Mouse (Mus musculus) heart, embryonic 14.5 days (tissue): ENCODE data around the gene Prkag1. TPM values are rescaled to one million over a fixed set of nuclear protein-coding genes. Genes with fewer than 3 reads are reported as not detected.

Experiments used
- ATAC-seq: fragments of 200-750 bp; cut with Nextera tagmentation; 2 replicates; pipeline ENCODE4 v1.8.0; 2017; ENCODE audit warnings: low read depth, moderate TSS enrichment; ENCODE audit not compliant: insufficient number of reproducible peaks, insufficient read depth, low FRiP score
- H3K27ac ChIP-seq, 2 experiments: fragments of 200-500 bp in 1 of 2; fragments of 300-500 bp in 1 of 2; sonication (generic) in 1 of 2; replicated peaks in 1 of 2; 2 replicates each; pipeline ENCODE4 v1.5.1; 2012 to 2014; ENCODE audit warnings: low read depth in 2 of 2, low read length in 2 of 2, control low read depth in 1 of 2, mild to moderate bottlenecking in 1 of 2, mixed read lengths in 1 of 2; ENCODE audit not compliant: control insufficient read depth in 1 of 2, insufficient read depth in 1 of 2
- H3K27me3 ChIP-seq: fragments of 300-500 bp; sonication (generic); 2 replicates; pipeline ENCODE4 v1.6.1; 2014; ENCODE audit warnings: mild to moderate bottlenecking, low read length, control low read depth; ENCODE audit not compliant: control insufficient read depth, insufficient read depth
- H3K36me3 ChIP-seq: fragments of 300-500 bp; sonication (generic); 2 replicates; pipeline ENCODE4 v1.6.1; 2014; ENCODE audit warnings: mild to moderate bottlenecking, control low read depth, low read length, mixed read lengths; ENCODE audit not compliant: control insufficient read depth, insufficient read depth
- H3K4me1 ChIP-seq, 2 experiments: fragments of 200-500 bp in 1 of 2; fragments of 300-500 bp in 1 of 2; sonication (generic) in 1 of 2; 2 replicates each; pipeline ENCODE4 v1.6.1; 2012 to 2014; ENCODE audit warnings: low read length in 2 of 2, control low read depth in 1 of 2, mixed read lengths in 1 of 2; ENCODE audit not compliant: control insufficient read depth in 2 of 2, insufficient read depth in 2 of 2
- H3K4me2 ChIP-seq: fragments of 300-500 bp; sonication (generic); 2 replicates; pipeline ENCODE4 v1.6.1; 2014; ENCODE audit warnings: mild to moderate bottlenecking, low read length
- H3K4me3 ChIP-seq, 2 experiments: fragments of 200-500 bp in 1 of 2; fragments of 300-500 bp in 1 of 2; sonication (generic) in 1 of 2; 2 replicates each; pipeline ENCODE4 v1.5.1; 2012 to 2014; ENCODE audit warnings: low read length in 2 of 2, mild to moderate bottlenecking in 2 of 2, control low read depth in 1 of 2, low read depth in 1 of 2, moderate library complexity in 1 of 2; ENCODE audit not compliant: control insufficient read depth in 1 of 2, insufficient read depth in 1 of 2
- H3K9ac ChIP-seq: fragments of 300-500 bp; sonication (generic); 2 replicates; pipeline ENCODE4 v1.6.1; 2014; ENCODE audit warnings: mild to moderate bottlenecking, low read length
- H3K9me3 ChIP-seq: fragments of 300-500 bp; sonication (generic); 2 replicates; pipeline ENCODE4 v1.6.1; 2016; ENCODE audit warnings: low read length, control low read depth; ENCODE audit not compliant: control insufficient read depth
- WGBS: fragments of 180-500 bp; shearing (Covaris S2); extraction: QIAGEN DNeasy Blood & Tissue Kit; methylation state at CpG from one replicate; pipeline ENCODE4 v1.1.7; 2014; 5-methylcytosine and 5-hydroxymethylcytosine counted together
- polyA plus RNA-seq: library from polyadenylated mRNA; unstranded; fragments of >200 nt; fragmentation: Nextera tagmentation; extraction: Ambion mirVana; gene quantifications from 2 replicates; pipeline ENCODE4 v1.2.1, GENCODE M21; 2014

Prkag1 gene
- polyA plus RNA-seq, 1 experiment from 2014 or later, result 82.0 TPM

DNA sequence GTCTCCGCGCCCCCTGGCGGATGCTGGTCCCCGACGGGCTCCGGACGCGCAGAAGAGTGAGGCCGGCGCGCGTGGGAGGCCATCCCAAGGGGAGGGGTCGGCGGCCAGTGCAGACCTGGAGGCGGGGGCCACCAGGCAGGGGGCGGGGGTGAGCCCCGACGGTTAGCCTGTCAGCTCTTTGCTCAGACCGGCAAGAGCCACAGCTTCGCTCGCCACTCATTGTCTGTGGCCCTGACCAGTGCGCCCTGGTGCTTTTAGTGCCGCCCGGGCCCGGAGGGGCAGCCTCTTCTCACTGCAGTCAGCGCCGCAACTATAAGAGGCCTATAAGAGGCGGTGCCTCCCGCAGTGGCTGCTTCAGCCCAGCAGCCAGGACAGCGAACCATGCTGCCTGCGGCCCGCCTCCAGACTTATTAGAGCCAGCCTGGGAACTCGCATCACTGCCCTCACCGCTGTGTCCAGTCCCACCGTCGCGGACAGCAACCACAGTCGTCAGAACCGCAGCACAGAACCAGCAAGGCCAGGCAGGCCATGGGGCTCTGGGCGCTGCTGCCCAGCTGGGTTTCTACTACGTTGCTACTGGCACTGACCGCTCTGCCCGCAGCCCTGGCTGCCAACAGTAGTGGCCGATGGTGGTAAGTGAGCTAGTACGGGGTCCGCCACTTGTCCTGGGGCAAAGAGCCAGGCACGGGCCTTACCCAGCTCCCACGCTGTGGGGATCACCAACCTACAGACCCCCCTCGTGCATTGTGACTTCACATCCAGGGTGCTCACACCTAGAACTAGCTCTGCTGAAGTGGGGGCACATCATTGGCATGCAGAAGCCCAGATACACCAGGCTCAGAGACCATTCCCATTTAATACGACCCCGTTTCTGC, 41.4 kb downstream of the Prkag1 start, which contains the start of gene Wnt1:
Wnt1 (plus strand) TSS at position 197 of the 875 bp plus-strand sequence.
- peak within 1 kb of the TSS; percentile 20 to 31; a peak in 3 of 4 replicates for H3K4me3 ChIP-seq
- no peaks in the 10 kb centered on the region for H3K36me3 ChIP-seq
- WGBS, result 3% methylated on average over 50 of the region's 51 CpGs
- peak within 1 kb of the TSS; percentile 14; the same call in 1 of the 2 replicates for H3K9ac ChIP-seq
- peaks cover 0 to 34% of the 10 kb centered on the region in 2 experiments; a peak in 3 of 4 replicates for H3K4me1 ChIP-seq
- H3K9me3 ChIP-seq, result peaks cover 4% of the 10 kb centered on the region; the same call in 1 of the 2 replicates
- H3K27ac ChIP-seq, result no peak within 1 kb of the TSS
- no peak for ATAC-seq
- peaks cover 89% of the 10 kb centered on the region for H3K27me3 ChIP-seq
- peak within 1 kb of the TSS; percentile 57 for H3K4me2 ChIP-seq

DNA sequence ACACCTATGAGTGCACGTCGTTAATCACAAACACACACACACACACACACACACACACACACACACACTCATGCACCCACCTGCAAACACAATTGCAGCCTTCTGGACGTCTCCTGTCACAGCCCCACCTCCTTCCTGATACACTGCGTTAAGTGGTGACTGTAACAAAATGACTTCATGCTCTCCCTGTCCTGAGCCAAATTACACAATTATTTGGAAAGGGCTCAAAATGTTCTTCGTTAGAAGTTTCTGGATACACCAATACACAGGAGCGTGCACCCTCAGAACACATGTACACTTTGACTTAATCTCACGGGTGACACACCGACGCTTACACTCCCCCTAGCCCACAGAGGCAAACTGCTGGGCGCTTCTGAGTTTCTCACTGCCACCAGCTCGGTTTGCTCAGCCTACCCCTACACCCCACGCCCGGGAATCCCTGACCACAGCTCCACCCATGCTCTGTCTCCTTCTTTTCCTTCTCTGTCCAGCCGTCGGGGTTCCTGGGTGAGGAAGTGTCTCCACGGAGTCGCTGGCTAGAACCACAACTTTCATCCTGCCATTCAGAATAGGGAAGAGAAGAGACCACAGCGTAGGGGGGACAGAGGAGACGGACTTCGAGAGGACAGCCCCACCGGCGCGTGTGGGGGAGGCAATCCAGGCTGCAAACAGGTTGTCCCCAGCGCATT, 42.2 kb downstream of the Prkag1 start:
- H3K27ac ChIP-seq, result no peak overlapping the region
- peaks cover 4% of the 10 kb centered on the region; the same call in 1 of the 2 replicates for H3K9me3 ChIP-seq
- H3K36me3 ChIP-seq, result no peaks in the 10 kb centered on the region
- H3K9ac ChIP-seq, result no peak overlapping the region
- H3K4me3 ChIP-seq, result peak overlapping the region in 1 of 2 experiments; percentile 29; a peak in 1 of 4 replicates
- peak overlapping the region; percentile 55 for H3K4me2 ChIP-seq
- no peak for ATAC-seq
- 12% methylated on average over 24 of the region's 24 CpGs for WGBS
- H3K4me1 ChIP-seq, result peaks cover 0 to 34% of the 10 kb centered on the region in 2 experiments; a peak in 3 of 4 replicates
- peaks cover 81% of the 10 kb centered on the region for H3K27me3 ChIP-seq

DNA sequence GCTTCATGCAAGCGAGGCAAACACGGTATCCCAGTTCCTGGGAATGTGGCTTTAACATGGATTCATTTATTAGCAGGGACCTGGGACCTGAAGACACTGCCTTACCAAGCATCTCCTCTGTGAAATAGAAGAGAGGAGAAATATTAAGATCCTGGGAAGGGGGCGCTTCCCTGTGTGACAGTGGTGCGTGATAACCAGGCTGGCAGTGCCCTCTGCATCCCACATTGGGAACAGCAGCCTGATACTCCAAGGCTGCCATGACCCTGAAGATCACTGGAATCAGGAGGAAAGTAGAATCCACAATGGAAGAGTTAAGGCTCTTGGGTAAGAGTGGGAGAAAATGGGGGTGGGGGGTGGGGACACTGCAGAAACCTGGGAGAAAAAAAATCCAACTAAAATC, 43.4 kb downstream of the Prkag1 start:
- 32% methylated on average over 4 of the region's 4 CpGs for WGBS
- peaks cover 70% of the 10 kb centered on the region for H3K27me3 ChIP-seq
- H3K27ac ChIP-seq, result no peak overlapping the region
- H3K36me3 ChIP-seq, result no peaks in the 10 kb centered on the region
- no peak overlapping the region for H3K9ac ChIP-seq
- H3K4me3 ChIP-seq, result no peak overlapping the region
- no peak for ATAC-seq
- H3K4me1 ChIP-seq, result peaks cover 0 to 28% of the 10 kb centered on the region in 2 experiments; a peak in 3 of 4 replicates
- H3K9me3 ChIP-seq, result peaks cover 4% of the 10 kb centered on the region; the same call in 1 of the 2 replicates
- H3K4me2 ChIP-seq, result no peak overlapping the region

DNA sequence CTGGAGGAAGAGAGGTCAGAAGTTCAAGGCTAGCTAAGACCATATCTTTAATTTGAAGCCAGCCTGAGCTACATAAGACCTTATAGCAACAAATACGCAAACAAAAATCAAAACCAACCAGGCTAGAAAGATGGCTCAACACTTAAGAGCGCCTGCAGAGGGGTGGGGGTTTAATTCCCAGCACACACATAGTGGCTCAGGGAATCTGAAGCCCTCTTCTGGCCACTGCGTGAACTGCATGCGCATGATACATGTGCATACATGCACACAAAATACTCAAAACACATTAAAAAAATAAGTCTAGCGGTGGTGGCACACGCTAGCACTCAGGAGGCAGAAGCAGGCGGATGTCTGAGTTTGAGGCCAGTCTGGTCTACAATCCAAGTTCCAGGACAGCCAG, 45.6 kb downstream of the Prkag1 start:
- WGBS, result 30% methylated on average over 7 of the region's 7 CpGs
- peaks cover 0 to 8% of the 10 kb centered on the region in 2 experiments; a peak in 3 of 4 replicates for H3K4me1 ChIP-seq
- H3K9ac ChIP-seq, result no peak overlapping the region

DNA sequence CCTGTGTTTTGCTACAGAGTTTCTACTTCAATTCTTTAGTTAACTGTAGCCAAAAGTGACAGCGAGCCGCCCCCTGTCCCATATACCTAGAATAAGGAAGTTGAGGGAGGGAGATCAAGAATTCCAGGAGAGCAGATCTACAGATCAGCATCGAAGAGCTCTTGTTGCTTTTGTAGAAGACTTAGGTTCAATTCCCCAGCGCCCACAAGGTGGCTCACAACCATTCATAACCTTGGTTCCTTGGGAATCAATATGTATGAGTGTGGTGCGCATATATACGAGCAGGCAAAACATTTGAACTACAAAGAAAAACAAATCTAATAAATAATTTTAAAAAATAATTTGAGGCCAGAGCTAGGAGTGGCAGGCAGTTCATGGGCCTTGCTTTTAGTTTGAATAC, 50.2 kb downstream of the Prkag1 start:
- H3K4me1 ChIP-seq, result peaks cover 4 to 29% of the 10 kb centered on the region in 2 experiments; a peak in 3 of 4 replicates
- H3K9me3 ChIP-seq, result peaks cover 4% of the 10 kb centered on the region; the same call in 1 of the 2 replicates
- no peak overlapping the region for H3K27ac ChIP-seq
- H3K4me3 ChIP-seq, result no peak overlapping the region
- H3K36me3 ChIP-seq, result no peaks in the 10 kb centered on the region
- no peak for ATAC-seq
- no peak overlapping the region for H3K4me2 ChIP-seq
- H3K9ac ChIP-seq, result no peak overlapping the region
- H3K27me3 ChIP-seq, result peaks cover 66% of the 10 kb centered on the region
- WGBS, result 29% methylated on average over 6 of the region's 6 CpGs

More for the DNA sequence above, 45.6 kb downstream of the Prkag1 start:
- Histone ChIP-seq H3K27ac (no peak overlapping the region), H3K4me2 (no peak overlapping the region), H3K27me3 (peaks cover 66% of the 10 kb centered on the region), H3K36me3 (no peaks in the 10 kb centered on the region), H3K9me3 (peaks cover 4% of the 10 kb centered on the region; the same call in 1 of the 2 replicates), H3K4me3 (no peak overlapping the region)
- ATAC-seq, result no peak

DNA sequence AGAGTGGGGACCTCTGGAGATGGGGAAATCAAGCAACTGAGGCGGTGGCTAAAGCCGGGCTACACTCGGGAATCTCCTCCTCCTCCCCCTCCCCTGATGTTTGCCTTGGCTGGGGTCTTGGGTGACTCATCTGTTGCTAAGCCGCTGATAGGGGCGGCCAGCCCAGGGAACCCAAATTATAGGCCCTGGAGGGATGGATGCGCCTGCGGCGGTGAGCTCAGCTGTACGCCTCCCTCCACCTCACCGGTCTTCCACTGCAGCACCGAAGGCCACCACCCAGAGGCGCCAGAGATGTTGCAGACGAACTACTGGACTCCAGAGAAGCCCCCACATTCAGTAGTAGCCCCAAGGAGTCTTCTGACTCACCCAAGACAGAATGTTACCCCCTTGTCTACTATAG, 50.7 kb downstream of the Prkag1 start:
- peaks cover 4 to 29% of the 10 kb centered on the region in 2 experiments; a peak in 3 of 4 replicates for H3K4me1 ChIP-seq
- peaks cover under 1% of the 10 kb centered on the region; the same call in 1 of the 2 replicates for H3K9me3 ChIP-seq
- 6% methylated on average over 13 of the region's 13 CpGs for WGBS
- H3K4me2 ChIP-seq, result no peak overlapping the region
- no peak overlapping the region for H3K9ac ChIP-seq
- peaks cover 71% of the 10 kb centered on the region for H3K27me3 ChIP-seq
- H3K27ac ChIP-seq, result no peak overlapping the region
- H3K4me3 ChIP-seq, result no peak overlapping the region
- no peaks in the 10 kb centered on the region for H3K36me3 ChIP-seq
- no peak for ATAC-seq

DNA sequence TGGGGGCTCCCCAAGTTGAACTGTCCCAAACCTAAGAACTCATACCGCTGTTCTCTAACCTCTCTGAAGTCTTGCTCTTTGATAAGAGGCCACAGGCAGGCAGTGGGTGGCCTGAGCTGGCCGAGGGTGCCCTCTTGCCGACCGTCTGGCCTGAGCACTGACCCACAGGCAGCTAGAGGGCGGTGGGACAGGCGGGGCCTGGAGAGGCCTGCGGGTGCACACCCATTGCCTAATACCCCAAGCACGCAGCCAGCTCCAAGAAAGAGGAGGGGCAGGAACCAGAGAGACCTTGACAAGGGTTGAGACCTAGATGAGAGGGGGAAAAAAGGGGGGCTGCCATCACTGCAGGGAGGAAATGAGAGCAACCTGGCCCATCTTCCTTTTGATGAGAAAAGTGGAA, 51.2 kb downstream of the Prkag1 start:
- no peak for ATAC-seq
- peaks cover 4 to 29% of the 10 kb centered on the region in 2 experiments; a peak in 3 of 4 replicates for H3K4me1 ChIP-seq
- 11% methylated on average over 8 of the region's 8 CpGs for WGBS
- no peak overlapping the region for H3K4me2 ChIP-seq
- peaks cover 74% of the 10 kb centered on the region for H3K27me3 ChIP-seq
- no peaks in the 10 kb centered on the region for H3K9me3 ChIP-seq
- H3K4me3 ChIP-seq, result no peak overlapping the region
- H3K27ac ChIP-seq, result no peak overlapping the region
- no peak overlapping the region for H3K9ac ChIP-seq
- H3K36me3 ChIP-seq, result no peaks in the 10 kb centered on the region
